Mouse (Mus musculus) hindbrain, embryonic 13.5 days (tissue): Measurements from ENCODE around the gene Aldh16a1. TPM values are rescaled to one million over a fixed set of nuclear protein-coding genes. Genes with fewer than 3 reads are reported as not detected.
"Not testable (repeated sequence)": the region's sequence is repeated elsewhere in the genome, so short reads cannot be mapped to it uniquely, and the experiment has no call there.

Experiments used
- ATAC-seq: fragments of 200-750 bp; cut with Nextera tagmentation; 2 replicates; pipeline ENCODE4 v1.8.0; 2017; ENCODE audit warnings: moderate TSS enrichment; ENCODE audit not compliant: low FRiP score
- H3K27ac ChIP-seq: fragments of 300-500 bp; sonication (generic); 2 replicates; pipeline ENCODE4 v1.5.1; 2015; ENCODE audit warnings: inconsistent platforms, mild to moderate bottlenecking, moderate library complexity
- H3K27me3 ChIP-seq: fragments of 300-500 bp; sonication (generic); 2 replicates; pipeline ENCODE4 v1.6.1; 2015; ENCODE audit warnings: mild to moderate bottlenecking, inconsistent platforms
- H3K36me3 ChIP-seq: fragments of 300-500 bp; sonication (generic); 2 replicates; pipeline ENCODE4 v1.6.1; 2015; ENCODE audit warnings: mild to moderate bottlenecking, inconsistent platforms
- H3K4me1 ChIP-seq: fragments of 300-500 bp; sonication (generic); replicated peaks from 2 replicates; pipeline ENCODE4 v1.6.1; 2015; ENCODE audit warnings: inconsistent platforms
- H3K4me2 ChIP-seq: fragments of 300-500 bp; sonication (generic); 2 replicates; pipeline ENCODE4 v1.6.1; 2015; ENCODE audit warnings: inconsistent platforms, mild to moderate bottlenecking, moderate library complexity
- H3K4me3 ChIP-seq: fragments of 300-500 bp; sonication (generic); 2 replicates; pipeline ENCODE4 v1.5.1; 2015; ENCODE audit warnings: mild to moderate bottlenecking, inconsistent platforms
- H3K9ac ChIP-seq: fragments of 300-500 bp; sonication (generic); 2 replicates; pipeline ENCODE4 v1.6.1; 2015; ENCODE audit warnings: mild to moderate bottlenecking, inconsistent platforms
- H3K9me3 ChIP-seq: fragments of 300-500 bp; sonication (generic); 2 replicates; pipeline ENCODE4 v1.6.1; 2016; ENCODE audit warnings: inconsistent platforms
- WGBS: fragments of 180-500 bp; shearing (Covaris S2); methylation state at CpG from one replicate; pipeline ENCODE4 v1.1.7; 2015; 5-methylcytosine and 5-hydroxymethylcytosine counted together
- polyA plus RNA-seq: library from polyadenylated mRNA; unstranded; fragments of >200 nt; fragmentation: Nextera tagmentation; extraction: Ambion mirVana; gene quantifications from 2 replicates; pipeline ENCODE4 v1.2.1, GENCODE M21; 2015

Gene Aldh16a1
- polyA plus RNA-seq, 1 experiment from 2014 or later = 24.5 TPM

DNA sequence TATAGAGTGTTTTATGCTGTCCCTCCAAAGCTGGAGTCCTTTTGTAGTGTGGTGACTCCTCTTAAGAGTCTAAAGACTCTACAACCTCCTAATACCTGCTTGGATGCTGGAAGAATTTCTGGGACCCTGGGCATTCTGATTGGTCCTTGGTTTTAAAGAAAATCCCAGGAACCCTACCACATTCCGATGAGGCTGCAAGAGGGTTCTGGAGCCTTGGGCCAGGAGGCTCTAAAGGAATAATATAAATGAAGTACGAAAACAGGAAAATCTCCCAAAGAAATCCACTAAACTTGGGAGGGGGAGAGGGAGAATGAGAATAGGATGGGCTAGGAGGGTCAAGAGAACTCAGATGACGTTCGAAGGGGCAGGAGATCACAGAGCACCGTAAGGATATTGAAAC lies 798 bp downstream of the Aldh16a1 start:
- H3K36me3 ChIP-seq = peaks cover 20% of the 10 kb centered on the region
- 2% methylated on average over 5 of the region's 5 CpGs for WGBS
- peak overlapping the region; percentile 79 for H3K4me2 ChIP-seq
- ATAC-seq = no peak
- peaks cover 25% of the 10 kb centered on the region for H3K4me1 ChIP-seq
- no peaks in the 10 kb centered on the region for H3K27me3 ChIP-seq
- peak overlapping the region; percentile 48 for H3K4me3 ChIP-seq
- peak overlapping the region; percentile 92 for H3K27ac ChIP-seq
- H3K9me3 ChIP-seq = no peaks in the 10 kb centered on the region
- H3K9ac ChIP-seq = peak overlapping the region; percentile 83

DNA sequence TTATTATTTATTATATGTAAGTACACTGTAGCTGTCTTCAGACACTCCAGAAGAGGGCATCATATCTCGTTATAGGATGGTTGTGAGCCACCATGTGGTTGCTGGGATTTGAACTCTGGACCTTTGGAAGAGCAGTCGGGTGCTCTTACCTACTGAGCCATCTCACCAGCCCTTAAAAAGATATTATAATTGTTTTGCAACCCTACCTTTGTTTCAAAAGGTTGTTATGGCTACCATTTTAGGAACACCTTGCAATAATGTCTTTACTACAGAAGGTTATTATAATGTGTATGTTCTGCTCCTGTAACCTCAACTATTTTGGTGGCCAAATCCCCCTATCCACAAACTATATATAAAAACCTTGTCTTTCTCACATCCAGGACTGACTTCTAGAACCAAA lies 1.3 kb downstream of the Aldh16a1 start:
- not testable (repeated sequence) for H3K4me2 ChIP-seq, ATAC-seq
- H3K4me1 ChIP-seq = peaks cover 25% of the 10 kb centered on the region

DNA sequence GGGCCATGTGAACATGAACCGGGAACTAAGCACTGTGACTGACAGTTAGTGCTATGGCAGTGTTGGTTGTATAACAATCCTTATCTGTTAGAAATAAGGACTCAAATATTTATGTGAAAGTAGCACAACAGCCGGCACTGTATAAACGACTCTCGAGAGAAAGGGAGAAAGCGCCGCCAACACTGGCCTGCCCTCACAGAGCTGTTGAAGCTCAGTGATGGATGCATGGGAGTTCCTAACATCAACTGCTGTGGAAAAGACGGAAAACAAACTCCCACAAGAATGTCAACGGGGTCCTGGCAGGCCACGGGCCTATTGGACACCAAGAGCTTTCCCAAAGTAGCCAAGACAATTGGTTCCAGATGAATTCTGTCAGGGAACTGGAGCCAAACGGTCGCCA lies 3.1 kb downstream of the Aldh16a1 start:
- no peak for ATAC-seq
- H3K4me2 ChIP-seq = no peak overlapping the region
- no peak overlapping the region for H3K4me3 ChIP-seq
- H3K27me3 ChIP-seq = no peaks in the 10 kb centered on the region
- 54% methylated on average over 11 of the region's 11 CpGs for WGBS
- no peaks in the 10 kb centered on the region for H3K9me3 ChIP-seq
- H3K27ac ChIP-seq = no peak overlapping the region
- H3K4me1 ChIP-seq = peaks cover 25% of the 10 kb centered on the region
- H3K36me3 ChIP-seq = 0 out of 2 replicates have a peak, but pooled peaks cover 10% of the 10 kb centered on the region
- H3K9ac ChIP-seq = no peak overlapping the region

More for the DNA sequence above, 1.3 kb downstream of the Aldh16a1 start:
- WGBS = 91% methylated on average over 2 of the region's 2 CpGs
- H3K27ac ChIP-seq, H3K9me3 ChIP-seq, H3K27me3 ChIP-seq, H3K4me3 ChIP-seq, H3K9ac ChIP-seq: not testable (repeated sequence)
- H3K36me3 ChIP-seq = peaks cover 15% of the 10 kb centered on the region

DNA sequence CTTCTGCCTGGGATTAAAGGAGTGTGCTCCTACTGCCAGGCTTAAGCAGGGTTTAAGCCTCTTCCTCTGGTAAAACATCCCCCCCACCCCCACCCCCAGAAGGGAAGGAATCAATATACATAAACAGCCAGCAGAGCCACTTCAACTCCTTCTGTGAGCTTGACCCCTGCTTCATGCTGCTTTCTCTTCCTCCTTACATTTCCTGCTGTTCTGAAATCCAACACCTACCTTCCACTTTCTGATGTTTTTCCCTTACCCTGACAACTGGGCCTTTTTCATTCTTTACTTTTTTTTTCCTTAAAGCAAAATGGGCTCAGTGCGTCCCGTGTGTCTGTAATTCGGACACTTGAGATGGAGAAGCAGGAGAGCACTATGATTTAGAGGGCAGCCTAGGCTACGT lies 4.1 kb downstream of the Aldh16a1 start:
- no peak overlapping the region for H3K4me3 ChIP-seq
- 0 out of 2 replicates have a peak overlapping the region, but pooled peaks have one; percentile 52 for H3K27ac ChIP-seq
- no peak for ATAC-seq
- H3K9me3 ChIP-seq = no peaks in the 10 kb centered on the region
- H3K4me2 ChIP-seq = no peak overlapping the region
- peaks cover 20% of the 10 kb centered on the region for H3K4me1 ChIP-seq
- 71% methylated on average over 4 of the region's 4 CpGs for WGBS
- H3K36me3 ChIP-seq = peaks cover 18% of the 10 kb centered on the region
- peak overlapping the region; percentile 24; the same call in 1 of the 2 replicates for H3K9ac ChIP-seq
- no peaks in the 10 kb centered on the region for H3K27me3 ChIP-seq

DNA sequence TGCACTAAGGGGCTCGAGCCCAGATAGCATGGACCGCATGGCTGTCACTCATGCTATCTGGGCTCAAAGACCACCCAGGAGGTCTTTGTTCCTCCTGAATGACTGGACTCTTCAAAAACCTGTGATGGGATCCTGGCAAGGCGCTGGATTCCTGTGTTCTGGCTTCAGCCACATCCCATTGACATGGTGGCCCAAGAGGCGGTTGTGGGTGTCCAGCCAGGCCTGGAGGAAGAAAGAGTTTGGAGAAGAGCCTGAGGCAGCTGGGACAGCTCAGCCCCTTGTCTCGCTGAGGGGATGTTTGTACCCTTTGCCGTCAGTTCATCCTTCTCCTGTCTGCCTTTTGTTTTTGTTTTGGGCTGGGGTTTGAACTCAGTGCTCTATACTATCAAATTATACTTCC lies 4.8 kb downstream of the Aldh16a1 start:
- Histone ChIP-seq H3K27me3 (no peaks in the 10 kb centered on the region), H3K27ac (no peak overlapping the region), H3K4me2 (no peak overlapping the region), H3K9ac (0 out of 2 replicates have a peak overlapping the region, but pooled peaks have one; percentile 3), H3K4me3 (no peak overlapping the region), H3K36me3 (peaks cover 24% of the 10 kb centered on the region), H3K4me1 (peaks cover 13% of the 10 kb centered on the region), H3K9me3 (no peaks in the 10 kb centered on the region)
- 25% methylated on average over 6 of the region's 6 CpGs for WGBS
- ATAC-seq = no peak

DNA sequence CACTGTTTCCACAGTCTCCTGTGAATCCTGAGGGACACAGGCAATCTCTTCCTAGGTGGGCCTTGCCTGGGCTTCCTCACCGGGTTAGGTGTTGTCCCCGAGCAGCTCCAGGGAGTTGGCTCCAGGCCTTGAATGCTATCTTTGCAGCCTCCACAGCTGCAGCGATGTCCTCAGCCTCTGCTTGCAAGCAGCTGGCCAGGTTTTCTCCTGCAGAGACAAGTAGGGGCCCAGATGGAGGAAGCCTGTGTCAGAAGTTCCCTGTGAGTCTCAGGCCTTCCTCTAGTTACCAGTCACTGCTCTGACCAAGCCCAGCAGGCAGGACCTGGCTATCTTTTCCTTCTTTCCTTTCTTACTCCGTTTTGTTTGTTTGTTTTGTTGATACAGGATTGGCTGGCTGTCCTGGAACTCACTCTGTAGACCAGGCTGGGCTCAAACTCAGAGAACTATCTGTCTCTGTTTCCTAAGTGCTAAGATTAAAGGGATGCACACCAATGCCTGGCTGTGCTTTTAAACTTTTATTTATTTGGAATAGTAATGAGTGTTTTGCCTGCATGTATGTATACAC lies 5.8 kb downstream of the Aldh16a1 start:
- H3K4me3 ChIP-seq = no peak overlapping the region
- H3K36me3 ChIP-seq = peaks cover 34% of the 10 kb centered on the region
- H3K4me2 ChIP-seq = no peak overlapping the region
- H3K9ac ChIP-seq = no peak overlapping the region
- 66% methylated on average over 4 of the region's 4 CpGs for WGBS
- no peaks in the 10 kb centered on the region for H3K9me3 ChIP-seq
- ATAC-seq = no peak
- H3K4me1 ChIP-seq = peaks cover 12% of the 10 kb centered on the region
- no peaks in the 10 kb centered on the region for H3K27me3 ChIP-seq
- no peak overlapping the region for H3K27ac ChIP-seq

DNA sequence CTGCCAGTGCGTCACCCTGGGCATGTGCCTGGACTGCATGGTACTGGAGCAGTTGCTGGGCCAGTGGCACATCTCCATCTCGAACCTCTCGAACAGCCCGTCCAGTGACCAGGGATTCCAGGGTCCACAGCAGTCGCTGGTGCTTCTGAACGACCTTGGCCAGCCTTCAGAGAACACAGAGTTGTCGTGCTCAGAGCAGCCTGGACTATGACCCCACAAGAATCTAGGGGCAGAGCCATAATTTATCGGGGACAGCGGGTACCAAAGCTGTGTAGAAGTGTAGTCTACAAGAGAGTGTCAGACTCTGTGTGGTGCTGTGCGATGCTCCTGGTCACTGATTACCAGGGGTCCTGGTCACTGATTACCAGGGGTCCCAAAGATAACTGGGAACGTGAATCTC lies 6.5 kb downstream of the Aldh16a1 start:
- H3K9ac ChIP-seq = no peak overlapping the region; the same call in 1 of the 2 replicates
- H3K27ac ChIP-seq = no peak overlapping the region
- H3K9me3 ChIP-seq = no peaks in the 10 kb centered on the region
- no peaks in the 10 kb centered on the region for H3K27me3 ChIP-seq
- no peak overlapping the region for H3K4me2 ChIP-seq
- H3K4me1 ChIP-seq = 0 out of 2 replicates have a peak, but pooled peaks cover 8% of the 10 kb centered on the region
- no peak for ATAC-seq
- H3K4me3 ChIP-seq = no peak overlapping the region
- 83% methylated on average over 11 of the region's 11 CpGs for WGBS
- peaks cover 41% of the 10 kb centered on the region for H3K36me3 ChIP-seq

DNA sequence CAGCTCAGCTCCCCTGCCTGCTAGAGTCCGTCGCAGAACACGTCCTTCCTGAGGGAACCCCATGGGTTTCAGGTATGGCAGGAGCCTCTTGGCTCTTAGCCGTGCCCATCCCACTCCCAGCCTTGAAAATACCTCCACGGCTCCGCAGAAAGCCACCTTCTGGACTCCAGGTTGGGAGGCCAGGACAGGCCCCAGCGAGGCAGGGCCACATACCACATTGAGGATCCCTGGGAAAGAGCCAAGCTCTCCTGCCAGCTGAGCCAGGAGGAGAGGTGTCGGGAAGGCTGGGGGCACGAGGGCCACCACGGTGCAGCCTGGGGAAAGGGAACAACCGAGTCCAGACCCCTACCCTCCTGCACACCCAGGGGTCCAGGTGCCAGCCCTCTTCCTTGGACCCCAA lies 7.1 kb downstream of the Aldh16a1 start:
- Histone ChIP-seq H3K27ac (no peak overlapping the region), H3K36me3 (peaks cover 46% of the 10 kb centered on the region), H3K4me1 (0 out of 2 replicates have a peak, but pooled peaks cover 8% of the 10 kb centered on the region), H3K4me3 (no peak overlapping the region), H3K9me3 (no peaks in the 10 kb centered on the region), H3K4me2 (no peak overlapping the region), H3K9ac (0 out of 2 replicates have a peak overlapping the region, but pooled peaks have one; percentile 35), H3K27me3 (no peaks in the 10 kb centered on the region)
- 97% methylated on average over 11 of the region's 11 CpGs for WGBS
- no peak for ATAC-seq

DNA sequence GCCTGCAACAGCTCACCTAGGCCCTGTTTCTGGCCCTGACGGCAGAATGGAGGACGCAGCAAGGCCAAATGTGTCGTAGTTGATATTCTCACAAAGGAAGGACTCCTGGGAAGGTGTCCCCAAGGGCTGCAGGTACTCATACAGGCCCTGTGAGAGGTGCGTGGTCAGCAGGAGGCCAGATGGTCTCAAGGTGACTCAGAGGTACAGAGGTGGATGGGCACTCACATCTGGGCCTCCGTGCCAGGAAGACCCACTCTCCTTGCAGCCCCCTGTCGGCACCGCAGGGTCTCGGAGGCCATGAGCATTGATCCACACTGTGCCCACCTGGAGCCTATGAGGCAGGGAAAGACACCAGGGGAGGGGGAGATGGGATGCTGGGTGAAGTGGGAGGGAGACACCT lies 8.9 kb downstream of the Aldh16a1 start:
- no peak overlapping the region for H3K4me3 ChIP-seq
- no peak for ATAC-seq
- H3K4me2 ChIP-seq = no peak overlapping the region
- 95% methylated on average over 8 of the region's 8 CpGs for WGBS
- no peak overlapping the region for H3K9ac ChIP-seq
- peaks cover 46% of the 10 kb centered on the region for H3K36me3 ChIP-seq
- 0 out of 2 replicates have a peak, but pooled peaks cover under 1% of the 10 kb centered on the region for H3K4me1 ChIP-seq
- H3K9me3 ChIP-seq = no peaks in the 10 kb centered on the region
- H3K27me3 ChIP-seq = no peaks in the 10 kb centered on the region
- no peak overlapping the region for H3K27ac ChIP-seq

DNA sequence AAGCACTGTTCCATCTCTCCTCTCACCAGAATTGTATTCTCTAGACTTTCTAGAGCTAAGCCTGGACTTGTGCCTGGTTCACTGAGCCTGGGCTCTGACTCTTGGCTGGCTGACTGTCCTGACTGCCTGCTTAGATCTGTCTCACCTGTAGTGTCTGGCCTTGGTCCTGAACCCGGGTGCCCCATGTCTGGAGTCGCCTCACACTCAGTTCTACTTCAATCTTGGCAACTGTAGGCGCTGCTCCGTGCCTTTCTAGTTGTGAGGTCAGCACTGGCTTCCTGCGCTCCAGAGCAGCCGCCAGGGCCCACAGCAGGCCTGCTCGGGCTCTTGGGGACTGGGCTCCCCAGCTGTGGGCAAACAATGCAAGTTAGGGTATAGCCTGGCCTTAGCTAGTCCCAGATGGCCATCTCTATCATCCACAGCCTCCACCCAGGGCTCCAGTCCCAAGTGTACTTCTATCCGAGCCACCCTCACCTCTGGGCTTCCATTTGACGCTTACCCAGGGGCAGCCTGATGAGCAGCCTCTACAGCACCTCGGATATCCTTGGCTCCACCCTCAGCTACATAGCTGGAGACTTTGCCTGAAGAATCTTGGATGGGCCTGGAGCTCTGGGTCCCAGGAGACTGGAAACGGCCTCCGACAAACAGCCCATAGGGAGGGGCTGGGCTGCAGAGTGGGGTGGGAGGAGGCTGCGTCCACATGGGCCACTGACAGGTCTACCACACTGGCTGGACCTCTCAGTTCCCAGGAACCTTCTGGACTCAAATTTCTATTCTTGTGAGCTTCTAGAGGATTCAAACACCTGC lies 9.8 kb downstream of the Aldh16a1 start:
- Histone ChIP-seq H3K4me1 (no peaks in the 10 kb centered on the region), H3K4me3 (no peak overlapping the region), H3K4me2 (no peak overlapping the region), H3K9me3 (no peaks in the 10 kb centered on the region), H3K27ac (no peak overlapping the region), H3K9ac (peak overlapping the region; percentile 13), H3K27me3 (no peaks in the 10 kb centered on the region), H3K36me3 (peaks cover 46% of the 10 kb centered on the region)
- ATAC-seq = no peak
- 91% methylated on average over 13 of the region's 13 CpGs for WGBS

DNA sequence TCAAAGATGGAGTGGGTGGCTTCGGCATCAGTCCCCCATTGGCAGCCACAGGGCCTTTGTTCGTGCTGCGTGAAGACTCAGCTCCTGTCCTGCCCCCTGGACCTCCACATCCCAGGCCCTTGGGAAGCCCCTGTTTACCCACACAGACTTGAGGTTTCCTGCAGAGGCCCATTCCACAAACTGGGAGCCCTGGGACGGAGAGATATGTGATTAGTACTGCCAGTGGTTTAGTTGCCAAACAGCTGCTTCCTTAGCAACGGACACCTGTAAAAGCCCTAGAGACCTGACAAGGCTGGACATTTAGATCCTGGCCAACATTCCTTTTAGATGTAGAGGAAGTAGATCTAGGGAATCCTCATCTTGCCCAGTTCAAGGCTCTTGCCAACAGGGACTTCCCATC lies 12.5 kb downstream of the Aldh16a1 start:
- 95% methylated on average over 5 of the region's 5 CpGs for WGBS
- ATAC-seq = no peak

DNA sequence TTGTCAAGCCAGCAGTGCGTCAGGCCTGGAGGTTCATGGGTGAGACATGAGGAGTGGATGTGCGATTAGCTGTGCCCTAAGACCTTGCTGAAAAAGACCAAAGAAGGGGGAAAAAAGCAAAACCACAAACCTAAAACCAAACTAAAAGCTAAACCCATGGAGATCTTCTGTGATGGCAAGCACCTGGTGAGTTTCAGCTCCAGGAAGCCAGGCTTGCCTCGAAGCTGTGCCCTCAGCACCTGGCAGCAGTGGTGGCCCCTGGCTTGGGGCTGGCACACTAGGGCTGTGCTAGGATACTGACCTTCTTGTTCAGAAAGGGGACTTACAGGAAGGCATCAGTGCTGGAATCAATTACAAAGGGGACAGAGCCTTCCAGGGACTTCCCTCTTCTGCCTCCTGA lies 13.1 kb downstream of the Aldh16a1 start:
- 94% methylated on average over 3 of the region's 3 CpGs for WGBS

More for the DNA sequence above, 12.5 kb downstream of the Aldh16a1 start:
- Histone ChIP-seq H3K4me3 (no peak overlapping the region), H3K4me2 (no peak overlapping the region), H3K9ac (no peak overlapping the region; the same call in 1 of the 2 replicates), H3K36me3 (peaks cover 37% of the 10 kb centered on the region), H3K27me3 (peaks cover 12% of the 10 kb centered on the region), H3K27ac (no peak overlapping the region), H3K9me3 (no peaks in the 10 kb centered on the region), H3K4me1 (no peaks in the 10 kb centered on the region)

More for the DNA sequence above, 13.1 kb downstream of the Aldh16a1 start:
- Histone ChIP-seq H3K9me3 (no peaks in the 10 kb centered on the region), H3K9ac (no peak overlapping the region; the same call in 1 of the 2 replicates), H3K4me3 (no peak overlapping the region), H3K36me3 (peaks cover 37% of the 10 kb centered on the region), H3K27ac (no peak overlapping the region), H3K4me2 (no peak overlapping the region), H3K27me3 (peaks cover 17% of the 10 kb centered on the region), H3K4me1 (peaks cover 4% of the 10 kb centered on the region)
- ATAC-seq = no peak
